Mouse (Mus musculus): Measurements from ENCODE around the gene Slc25a12.

Gene Slc25a12

DNA sequence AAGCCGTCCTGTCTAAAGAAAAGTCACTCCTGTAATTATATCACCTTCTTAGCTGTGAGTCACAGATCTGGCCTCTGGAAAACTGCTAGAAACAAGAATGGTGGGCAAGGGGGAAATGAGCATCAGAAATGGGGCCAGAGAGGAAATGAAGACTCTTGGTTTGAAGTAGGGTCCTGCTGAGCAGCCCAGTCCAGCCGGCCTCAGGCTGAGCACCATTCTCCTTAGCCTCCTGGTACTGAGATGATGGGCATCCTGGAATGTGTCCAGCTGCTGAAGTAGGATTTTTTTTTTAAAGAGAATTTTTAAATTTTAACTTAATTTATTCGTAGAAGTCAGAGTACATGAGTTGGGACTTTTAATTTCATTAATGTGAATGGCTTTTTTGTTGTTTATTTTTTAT lies 62.7 kb downstream of the Slc25a12 start:
- no peak for DNase-seq

DNA sequence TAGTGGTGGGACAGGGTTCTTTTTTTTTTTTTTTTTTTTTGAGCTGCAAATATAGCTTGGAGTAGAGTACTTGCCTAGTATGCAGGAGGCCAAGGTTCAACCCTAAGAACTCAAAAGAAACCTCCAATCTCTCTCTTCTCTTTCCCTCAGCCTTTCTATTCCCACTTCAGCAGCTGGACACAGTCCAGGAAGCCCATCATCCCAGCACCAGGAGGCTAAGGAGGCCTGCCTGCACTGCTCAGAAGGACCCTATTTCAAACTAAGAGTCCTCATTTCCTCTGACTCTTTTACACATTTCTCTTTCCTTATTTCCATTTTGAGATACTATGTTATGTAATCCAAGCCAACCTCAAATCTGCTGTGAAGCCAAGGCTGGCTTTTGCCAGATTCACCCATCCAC lies 64.3 kb downstream of the Slc25a12 start:
- DNase-seq: no peak

GRCm38 (mm10) chr2:71302156-71302663 lies 65.3 kb downstream of the Slc25a12 start:
- no peak for DNase-seq

- DNase-seq: peak; percentile 18 to 32
Observed at GRCm38 (mm10) chr2:71298729-71299128, 68.8 kb downstream of the Slc25a12 start.

- DNase-seq: no peak
Observed at GRCm38 (mm10) chr2:71297501-71297900, 70.0 kb downstream of the Slc25a12 start.

GRCm38 (mm10) chr2:71295844-71296243 lies 71.7 kb downstream of the Slc25a12 start:
- DNase-seq: no peak

GRCm38 (mm10) chr2:71294489-71294888 lies 73.1 kb downstream of the Slc25a12 start:
- no peak for DNase-seq

DNA sequence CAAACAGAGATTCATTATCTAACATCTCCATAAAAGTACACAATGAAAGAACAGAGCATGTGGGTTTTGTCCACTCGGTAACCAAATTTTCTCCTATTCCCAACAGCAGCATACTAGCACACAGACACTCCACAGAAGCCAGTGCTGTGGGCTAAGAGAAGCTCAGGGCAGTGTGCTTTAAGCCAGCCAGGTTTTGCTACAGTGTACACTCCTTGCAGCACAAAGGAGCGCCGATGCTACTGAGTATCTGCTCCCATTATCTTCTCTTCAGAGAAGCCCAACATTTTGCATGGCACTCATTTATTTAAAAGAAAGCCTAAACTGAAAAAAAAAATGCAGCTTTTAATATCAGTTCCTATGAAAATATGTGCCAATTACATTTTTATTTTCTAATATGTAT lies 73.6 kb downstream of the Slc25a12 start:
- DNase-seq: no peak

- DNase-seq: no peak
Observed at GRCm38 (mm10) chr2:71291566-71291965, 76.0 kb downstream of the Slc25a12 start.

DNA sequence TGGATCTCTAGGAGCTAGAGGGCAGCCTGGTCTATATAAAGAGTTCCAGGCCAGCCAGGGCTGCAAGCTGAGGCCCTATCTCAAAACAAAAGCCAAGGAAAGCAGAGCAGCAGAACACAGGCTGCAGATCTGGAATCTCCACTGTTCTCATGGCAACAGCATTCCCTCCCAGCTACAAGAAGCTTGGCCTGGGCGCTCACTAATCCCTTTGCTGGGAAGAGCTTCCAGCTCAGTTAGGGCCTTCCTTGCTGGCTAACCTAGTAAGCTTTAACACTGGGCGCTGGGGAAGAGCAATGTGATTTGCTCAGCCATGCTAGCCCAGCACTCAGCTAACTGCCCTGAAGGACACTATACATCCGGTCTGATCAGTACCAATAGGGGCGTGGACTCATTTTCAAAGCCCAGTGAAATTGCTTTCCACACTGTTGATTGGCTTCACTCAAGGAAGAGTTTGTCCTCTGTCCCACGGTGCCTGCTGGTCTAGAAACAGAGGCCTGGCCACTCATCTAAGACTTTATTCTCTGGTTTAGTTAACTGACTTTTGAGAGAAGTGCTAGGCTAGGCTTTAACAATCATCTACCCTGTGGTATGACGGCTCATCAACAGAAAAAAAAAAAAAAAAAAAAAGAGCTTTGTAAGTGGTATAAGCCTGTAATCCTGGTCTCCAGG lies 77.3 kb downstream of the Slc25a12 start:
- DNase-seq: no peak

DNA sequence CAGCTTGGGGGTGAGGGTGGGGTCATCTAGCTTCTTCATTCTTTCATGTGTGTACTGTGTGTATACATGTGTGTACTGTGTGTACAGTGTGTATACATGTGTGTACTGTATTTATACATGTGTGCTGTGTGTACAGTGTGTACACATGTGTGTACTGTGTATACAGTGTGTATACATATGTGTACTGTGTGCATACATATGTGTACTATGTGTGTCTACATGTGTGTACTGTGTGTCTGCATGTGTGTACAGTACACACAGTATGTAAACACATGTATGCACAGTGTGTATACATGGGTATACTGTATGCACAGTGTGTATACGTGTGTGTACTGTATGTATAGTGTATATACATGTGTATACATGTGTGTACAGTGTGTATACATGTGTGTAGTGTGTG lies 85.6 kb downstream of the Slc25a12 start:
- no peak for DNase-seq

GRCm38 (mm10) chr2:71278791-71279775 lies 88.5 kb downstream of the Slc25a12 start:
- DNase-seq: no peak

DNA sequence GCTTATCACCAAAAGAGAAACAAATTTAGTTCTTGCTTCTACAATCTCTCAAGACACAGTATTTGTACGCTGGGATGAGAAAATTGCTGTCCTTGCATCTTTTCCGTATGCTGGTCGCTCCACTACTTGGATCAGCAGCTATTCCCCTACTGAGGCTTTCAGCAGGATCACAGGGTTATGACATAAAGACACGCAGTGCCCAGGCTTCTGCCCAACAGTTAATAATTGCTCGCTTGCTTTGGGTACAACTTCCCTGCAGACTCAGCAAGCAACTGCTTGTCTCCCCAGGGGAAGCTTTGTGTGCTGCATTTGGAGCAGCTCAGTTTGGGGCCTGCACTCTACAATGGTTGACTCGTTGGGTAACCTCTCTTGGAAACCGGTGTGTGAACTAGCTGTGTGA lies 91.8 kb downstream of the Slc25a12 start:
- DNase-seq: no peak

GRCm38 (mm10) chr2:71273955-71274679 lies 93.4 kb downstream of the Slc25a12 start:
- no peak for DNase-seq

DNA sequence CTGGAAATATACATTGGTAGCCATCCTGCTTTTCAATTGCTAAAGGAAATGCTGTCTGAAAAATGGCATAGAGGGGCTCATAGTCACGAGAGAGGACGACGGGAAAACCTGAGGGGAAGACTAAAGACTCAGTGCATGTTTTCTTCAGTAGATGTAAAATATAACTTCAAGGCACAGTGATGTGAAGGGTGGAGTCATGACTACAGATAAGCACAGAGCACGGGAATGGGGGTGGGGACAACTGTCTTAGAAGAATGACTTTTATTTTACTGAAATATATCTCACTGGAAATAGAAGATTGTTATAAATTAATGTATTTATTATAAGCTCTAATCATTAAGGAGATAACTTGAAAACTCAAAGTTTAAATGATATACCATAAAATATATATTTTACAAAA lies 97.5 kb downstream of the Slc25a12 start:
- no peak for DNase-seq

- DNase-seq: no peak
Observed at GRCm38 (mm10) chr2:71269332-71269731, 98.2 kb downstream of the Slc25a12 start.

DNA sequence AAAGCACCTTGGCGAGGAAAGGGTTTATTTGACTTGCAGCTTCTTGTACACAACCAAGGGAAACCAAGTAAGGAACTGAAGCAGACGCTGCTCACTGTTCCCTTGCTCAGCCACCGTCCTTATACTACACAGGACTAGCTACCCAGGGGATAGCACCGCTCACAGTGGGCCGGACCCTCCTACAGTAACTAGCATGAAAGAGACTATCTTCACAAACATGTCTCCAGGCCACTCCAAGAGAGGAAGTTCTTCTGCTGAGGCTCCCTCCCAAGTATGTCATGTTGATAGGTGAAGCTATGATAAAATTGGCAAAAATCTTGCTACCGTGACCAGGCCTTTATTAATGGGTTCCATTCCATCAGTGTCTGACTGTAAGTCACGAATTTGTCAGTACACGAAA lies 98.9 kb downstream of the Slc25a12 start:
- no peak for DNase-seq

DNA sequence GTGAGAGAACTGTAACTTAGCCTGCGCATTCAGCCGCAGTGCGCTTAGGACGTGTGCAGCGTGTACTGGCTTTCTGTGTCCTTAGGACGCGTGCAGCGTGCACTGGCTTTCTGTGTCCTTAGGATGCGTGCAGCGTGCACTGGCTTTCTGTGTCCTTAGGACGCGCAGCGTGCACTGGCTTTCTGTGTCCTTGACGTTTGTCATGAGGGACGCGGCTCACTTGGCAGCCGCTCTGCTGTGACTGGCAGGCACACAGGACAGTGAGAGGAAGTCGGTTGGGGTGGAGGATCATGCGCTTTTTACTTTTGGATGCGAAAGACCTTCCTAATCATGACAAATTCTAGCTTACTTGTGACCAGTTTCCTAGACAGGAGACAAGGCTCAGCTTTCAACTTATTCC lies 103.0 kb downstream of the Slc25a12 start:
- DNase-seq: no peak

GRCm38 (mm10) chr2:71256581-71256980 lies 111.0 kb downstream of the Slc25a12 start:
- no peak for DNase-seq

- DNase-seq: no peak
Observed at GRCm38 (mm10) chr2:71254836-71255235, 112.7 kb downstream of the Slc25a12 start.

- no peak for DNase-seq
Observed at GRCm38 (mm10) chr2:71250841-71251240, 116.7 kb downstream of the Slc25a12 start.

GRCm38 (mm10) chr2:71248071-71248470 lies 119.5 kb downstream of the Slc25a12 start:
- DNase-seq: no peak

DNA sequence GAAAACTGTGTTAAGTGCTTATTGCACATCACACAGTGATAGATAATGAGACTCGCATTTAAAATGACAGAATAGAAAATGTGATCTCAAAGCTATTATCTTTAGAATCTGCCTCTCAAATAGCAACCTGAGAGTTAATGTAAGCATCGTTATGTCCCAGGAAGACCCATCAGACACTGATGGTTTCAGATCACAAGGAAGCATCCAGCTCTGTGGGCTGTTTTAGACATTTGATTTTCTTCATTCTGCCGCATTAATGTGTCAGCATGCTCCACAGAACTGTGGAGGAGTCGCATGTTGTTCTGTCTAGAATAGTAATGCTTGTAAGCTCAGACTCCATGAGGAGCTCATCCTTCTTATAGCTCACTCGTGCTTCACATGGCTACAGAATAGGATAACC lies 121.5 kb downstream of the Slc25a12 start:
- no peak for DNase-seq

Measured in thymus, postnatal 36 days (tissue).